Mouse (Mus musculus): ENCODE data around the gene Adra2b. TPM values are rescaled to one million over a fixed set of nuclear protein-coding genes. Genes with fewer than 3 reads are reported as not detected.

Adra2b gene
- 2.0 and 2.8 TPM in 2 replicates for polyA plus RNA-seq (2014; fragmentation: Nextera tagmentation; extraction: Ambion mirVana)

DNA sequence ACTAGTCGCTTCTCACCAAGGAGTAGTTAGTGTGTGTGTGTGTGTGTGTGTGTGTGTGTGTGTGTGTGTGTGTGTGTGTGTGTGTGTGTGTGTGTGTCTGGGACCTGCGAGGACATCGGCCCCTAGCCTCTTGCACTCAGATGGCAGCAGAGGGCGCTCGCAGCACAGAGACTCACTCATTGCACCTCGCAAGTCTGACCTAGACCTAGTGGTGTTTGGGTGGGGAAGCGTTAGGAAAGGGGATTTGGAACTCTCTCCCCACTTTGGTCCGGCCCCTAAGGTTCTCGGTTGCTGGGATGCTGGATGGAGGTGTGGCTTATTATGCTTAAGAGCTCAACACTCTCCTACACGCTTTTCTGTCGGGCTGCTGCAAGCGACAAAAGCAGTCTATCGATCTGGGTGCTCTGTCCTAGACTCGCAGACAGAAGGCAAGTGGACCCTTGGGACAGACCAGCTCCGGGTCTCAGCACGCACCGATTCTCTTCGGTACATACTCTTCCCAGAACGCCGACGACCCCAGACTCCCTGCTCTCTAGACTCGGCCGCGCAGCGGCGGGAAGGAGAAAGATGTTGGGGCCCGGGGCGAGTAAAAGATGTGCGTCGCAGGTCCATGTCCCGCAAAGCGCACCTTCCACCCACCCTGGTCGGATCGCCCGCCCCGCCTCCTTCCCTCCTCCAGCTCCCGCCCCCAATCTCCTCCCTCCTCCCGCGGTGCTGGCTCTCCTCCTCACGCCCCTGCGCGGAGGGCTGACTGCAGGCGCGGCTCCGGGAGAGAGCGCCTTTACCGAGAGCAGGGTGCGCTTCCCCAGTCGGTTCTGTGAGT, at the start of gene Adra2b:
TSS of gene Adra2b (plus strand) at position 750 of the 823 bp plus-strand sequence.
- peak within 1 kb of the TSS; percentile 26 for H3K9ac ChIP-seq (ENCODE audit: low read length)
- ATAC-seq (ENCODE audit: insufficient read depth, low FRiP score, low TSS enrichment), result peak; percentile 72
- peak within 1 kb of the TSS; percentile 57 for H3K4me2 ChIP-seq (ENCODE audit: low read depth)
- peaks cover 50% of the 10 kb centered on the region for H3K27me3 ChIP-seq (ENCODE audit: control insufficient read depth, insufficient read depth, low read length)
- no peaks in the 10 kb centered on the region for H3K36me3 ChIP-seq (ENCODE audit: control insufficient read depth, insufficient read depth, low read length)
- H3K27ac ChIP-seq (ENCODE audit: low read depth, low read length), result no peak within 1 kb of the TSS
- H3K4me3 ChIP-seq (ENCODE audit: low read depth, low read length), result peak within 1 kb of the TSS; percentile 38
- WGBS, result under 1% methylated on average over 42 of the region's 49 CpGs
- DNase-seq (ENCODE audit: low spot score), result peak; percentile 86
- peaks cover 5% of the 10 kb centered on the region; the same call in 1 of the 2 replicates for H3K4me1 ChIP-seq (ENCODE audit: control insufficient read depth, insufficient read depth, low read length)
- H3K9me3 ChIP-seq (ENCODE audit: control insufficient read depth, low read length), result no peaks in the 10 kb centered on the region

DNA sequence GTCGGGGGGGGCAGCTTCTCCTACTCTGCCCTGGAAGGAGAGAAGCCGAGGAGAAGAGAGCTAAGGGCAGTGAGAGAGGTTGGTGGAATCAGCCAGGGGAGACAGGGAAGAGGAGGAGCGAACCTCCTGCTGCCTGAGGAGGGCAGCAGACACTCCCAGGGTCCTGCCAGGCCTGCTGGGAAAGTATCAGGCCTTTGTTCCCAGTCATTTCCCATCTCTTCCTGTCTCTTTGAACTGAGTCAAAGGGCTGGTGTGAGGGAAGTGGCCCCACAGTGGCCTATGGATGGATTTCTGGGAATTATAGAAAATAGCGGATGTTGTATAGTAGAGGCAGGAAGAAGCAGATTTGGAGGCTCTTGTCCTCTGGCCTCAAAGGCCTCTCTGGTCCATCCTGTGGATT, 49.1 kb upstream of the Adra2b start:
- H3K4me3 ChIP-seq (ENCODE audit: low read depth, low read length), result no peak overlapping the region
- H3K4me2 ChIP-seq (ENCODE audit: low read depth), result no peak overlapping the region
- no peak overlapping the region for H3K27ac ChIP-seq (ENCODE audit: low read depth, low read length)
- WGBS, result 41% methylated on average over 4 of the region's 4 CpGs
- H3K9ac ChIP-seq (ENCODE audit: low read length), result no peak overlapping the region
- no peak for DNase-seq (ENCODE audit: low spot score)
- H3K4me1 ChIP-seq (ENCODE audit: control insufficient read depth, insufficient read depth, low read length), result no peaks in the 10 kb centered on the region
- H3K9me3 ChIP-seq (ENCODE audit: control insufficient read depth, low read length), result no peaks in the 10 kb centered on the region
- no peaks in the 10 kb centered on the region for H3K36me3 ChIP-seq (ENCODE audit: control insufficient read depth, insufficient read depth, low read length)
- no peaks in the 10 kb centered on the region for H3K27me3 ChIP-seq (ENCODE audit: control insufficient read depth, insufficient read depth, low read length)
- no peak for ATAC-seq (ENCODE audit: insufficient read depth, low FRiP score, low TSS enrichment)

DNA sequence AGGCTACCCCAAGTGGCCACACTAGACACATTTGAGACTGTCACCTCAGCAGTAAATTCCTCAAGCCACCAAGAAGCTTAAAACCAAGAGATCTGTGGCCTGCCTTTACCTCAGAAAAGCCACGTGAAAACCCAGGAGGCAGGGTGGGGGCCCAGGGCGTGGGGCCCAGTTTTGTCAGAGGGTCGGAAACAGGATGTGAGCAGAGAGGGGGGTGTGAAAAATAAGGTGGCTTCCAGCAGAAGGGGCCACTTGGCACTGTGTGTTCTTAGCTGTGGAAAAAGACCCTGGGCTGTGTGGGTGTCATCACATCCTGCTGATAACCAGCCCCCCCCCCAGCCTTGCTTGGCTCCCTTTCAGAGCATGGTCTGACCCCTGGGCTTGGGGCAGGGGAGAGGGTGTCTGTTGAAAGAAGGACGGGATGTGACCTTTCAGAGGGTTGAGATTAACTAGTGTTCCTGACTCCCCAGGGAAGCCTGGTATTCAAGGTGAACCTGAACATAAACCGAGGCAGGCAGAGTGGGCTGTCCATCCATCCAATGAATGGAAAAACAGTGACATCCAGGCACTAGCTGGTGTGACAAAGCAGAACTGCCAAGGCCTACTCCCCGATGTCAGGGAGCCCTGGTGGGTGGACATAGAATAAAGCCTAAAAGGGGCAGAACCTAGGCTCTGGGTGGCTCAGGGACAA, 48.4 kb upstream of the Adra2b start:
- Histone ChIP-seq H3K36me3 (ENCODE audit: control insufficient read depth, insufficient read depth, low read length) (no peaks in the 10 kb centered on the region), H3K4me2 (ENCODE audit: low read depth) (no peak overlapping the region), H3K27me3 (ENCODE audit: control insufficient read depth, insufficient read depth, low read length) (no peaks in the 10 kb centered on the region), H3K4me1 (ENCODE audit: control insufficient read depth, insufficient read depth, low read length) (no peaks in the 10 kb centered on the region), H3K9ac (ENCODE audit: low read length) (peak overlapping the region; percentile 10; the same call in 1 of the 2 replicates), H3K4me3 (ENCODE audit: low read depth, low read length) (no peak overlapping the region), H3K27ac (ENCODE audit: low read depth, low read length) (no peak overlapping the region), H3K9me3 (ENCODE audit: control insufficient read depth, low read length) (no peaks in the 10 kb centered on the region)
- DNase-seq (ENCODE audit: low spot score) (no peak), ATAC-seq (ENCODE audit: insufficient read depth, low FRiP score, low TSS enrichment) (no peak)
- WGBS, result 78% methylated on average over 6 of the region's 6 CpGs

DNA sequence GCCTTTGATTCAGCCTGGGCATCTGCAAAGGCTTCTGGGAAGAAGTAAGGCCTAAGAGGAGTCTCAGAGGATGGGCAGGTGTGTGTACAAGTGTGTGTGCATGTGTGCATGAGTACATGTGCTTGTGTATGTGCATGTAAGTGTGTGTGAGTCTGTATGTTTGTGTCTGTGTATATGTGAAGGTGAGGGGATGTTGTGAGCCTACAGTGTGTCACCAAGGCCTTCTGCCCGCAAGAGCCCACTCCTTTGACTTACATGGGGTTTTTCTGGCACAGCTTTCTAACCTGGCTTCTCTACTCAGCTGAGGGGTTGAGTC, 47.9 kb upstream of the Adra2b start:
- Histone ChIP-seq H3K4me1 (ENCODE audit: control insufficient read depth, insufficient read depth, low read length) (no peaks in the 10 kb centered on the region), H3K36me3 (ENCODE audit: control insufficient read depth, insufficient read depth, low read length) (no peaks in the 10 kb centered on the region), H3K4me2 (ENCODE audit: low read depth) (no peak overlapping the region), H3K27ac (ENCODE audit: low read depth, low read length) (no peak overlapping the region), H3K27me3 (ENCODE audit: control insufficient read depth, insufficient read depth, low read length) (no peaks in the 10 kb centered on the region), H3K9me3 (ENCODE audit: control insufficient read depth, low read length) (no peaks in the 10 kb centered on the region), H3K4me3 (ENCODE audit: low read depth, low read length) (no peak overlapping the region), H3K9ac (ENCODE audit: low read length) (no peak overlapping the region)
- DNase-seq (ENCODE audit: low spot score), result no peak
- 94% methylated on average over 1 of the region's 1 CpGs for WGBS
- no peak for ATAC-seq (ENCODE audit: insufficient read depth, low FRiP score, low TSS enrichment)

DNA sequence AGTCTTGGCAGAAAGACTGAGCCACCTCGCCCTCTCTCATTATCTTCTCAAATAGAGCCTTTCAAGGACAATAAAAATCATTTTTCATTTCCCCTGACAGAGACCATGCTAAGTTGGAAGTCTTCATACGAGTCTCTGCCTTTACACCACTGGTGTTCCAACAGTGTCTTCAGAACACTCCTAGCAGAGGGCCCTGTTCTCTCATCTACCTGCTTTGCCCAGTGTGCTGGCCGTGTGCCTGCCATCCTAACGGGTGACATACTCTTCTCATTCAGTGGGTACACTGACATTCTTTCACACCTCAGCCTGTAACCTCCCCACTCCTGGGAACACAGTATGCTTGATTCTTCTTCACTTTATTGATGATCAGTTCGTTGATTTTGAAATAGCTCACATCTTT, 46.6 kb upstream of the Adra2b start:
- WGBS, result 72% methylated on average over 5 of the region's 5 CpGs
- Histone ChIP-seq H3K9me3 (ENCODE audit: control insufficient read depth, low read length) (no peaks in the 10 kb centered on the region), H3K4me3 (ENCODE audit: low read depth, low read length) (no peak overlapping the region), H3K27me3 (ENCODE audit: control insufficient read depth, insufficient read depth, low read length) (no peaks in the 10 kb centered on the region), H3K4me2 (ENCODE audit: low read depth) (no peak overlapping the region), H3K4me1 (ENCODE audit: control insufficient read depth, insufficient read depth, low read length) (no peaks in the 10 kb centered on the region), H3K36me3 (ENCODE audit: control insufficient read depth, insufficient read depth, low read length) (no peaks in the 10 kb centered on the region), H3K9ac (ENCODE audit: low read length) (no peak overlapping the region), H3K27ac (ENCODE audit: low read depth, low read length) (no peak overlapping the region)
- DNase-seq (ENCODE audit: low spot score), result no peak
- no peak for ATAC-seq (ENCODE audit: insufficient read depth, low FRiP score, low TSS enrichment)

GRCm38 (mm10) chr2:127318136-127318535, 44.9 kb upstream of the Adra2b start:
- H3K9ac ChIP-seq (ENCODE audit: low read length), result no peak overlapping the region
- WGBS, result 84% methylated on average over 4 of the region's 4 CpGs
- no peaks in the 10 kb centered on the region for H3K27me3 ChIP-seq (ENCODE audit: control insufficient read depth, insufficient read depth, low read length)
- no peak overlapping the region for H3K4me3 ChIP-seq (ENCODE audit: low read depth, low read length)
- no peaks in the 10 kb centered on the region for H3K36me3 ChIP-seq (ENCODE audit: control insufficient read depth, insufficient read depth, low read length)
- H3K9me3 ChIP-seq (ENCODE audit: control insufficient read depth, low read length), result no peaks in the 10 kb centered on the region
- H3K27ac ChIP-seq (ENCODE audit: low read depth, low read length), result no peak overlapping the region
- no peaks in the 10 kb centered on the region for H3K4me1 ChIP-seq (ENCODE audit: control insufficient read depth, insufficient read depth, low read length)
- DNase-seq (ENCODE audit: low spot score), result no peak
- ATAC-seq (ENCODE audit: insufficient read depth, low FRiP score, low TSS enrichment), result no peak
- no peak overlapping the region for H3K4me2 ChIP-seq (ENCODE audit: low read depth)

GRCm38 (mm10) chr2:127319071-127319470, 43.9 kb upstream of the Adra2b start:
- no peaks in the 10 kb centered on the region for H3K36me3 ChIP-seq (ENCODE audit: control insufficient read depth, insufficient read depth, low read length)
- H3K9me3 ChIP-seq (ENCODE audit: control insufficient read depth, low read length), result no peaks in the 10 kb centered on the region
- H3K4me2 ChIP-seq (ENCODE audit: low read depth), result no peak overlapping the region
- no peak overlapping the region for H3K4me3 ChIP-seq (ENCODE audit: low read depth, low read length)
- no peak overlapping the region for H3K27ac ChIP-seq (ENCODE audit: low read depth, low read length)
- H3K4me1 ChIP-seq (ENCODE audit: control insufficient read depth, insufficient read depth, low read length), result no peaks in the 10 kb centered on the region
- DNase-seq (ENCODE audit: low spot score), result no peak
- no peaks in the 10 kb centered on the region for H3K27me3 ChIP-seq (ENCODE audit: control insufficient read depth, insufficient read depth, low read length)
- H3K9ac ChIP-seq (ENCODE audit: low read length), result no peak overlapping the region
- WGBS, result 83% methylated on average over 4 of the region's 4 CpGs
- ATAC-seq (ENCODE audit: insufficient read depth, low FRiP score, low TSS enrichment), result no peak

DNA sequence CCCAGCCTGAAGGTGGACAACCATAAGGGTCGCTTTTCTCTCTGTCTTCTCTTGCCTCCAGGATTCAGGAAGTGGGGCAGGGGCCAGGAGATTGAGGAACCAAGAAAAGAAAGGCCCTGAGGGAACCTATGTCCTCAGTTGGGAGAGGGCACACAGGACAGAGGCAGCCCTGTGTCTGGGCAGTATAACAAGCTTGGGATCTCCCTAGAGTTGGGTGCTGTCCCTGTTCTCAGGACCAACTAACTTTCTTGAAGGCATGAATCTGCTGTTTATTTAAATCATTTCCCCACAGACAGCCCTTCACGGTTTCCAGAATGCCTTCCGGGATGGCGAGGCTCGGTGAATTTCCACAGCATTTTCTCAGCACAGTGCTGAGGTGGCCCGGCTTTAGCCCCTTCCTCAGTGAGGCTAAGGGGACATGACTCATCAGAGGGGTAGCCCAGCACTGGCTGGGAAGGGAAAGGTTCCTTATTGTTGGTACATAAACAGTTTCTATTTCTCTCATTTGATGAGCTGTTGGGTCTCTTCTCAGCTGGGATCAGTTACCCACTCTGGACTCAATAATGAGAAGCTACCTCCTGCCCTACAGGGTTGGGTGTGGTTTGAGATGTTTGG, 40.2 kb upstream of the Adra2b start:
- Histone ChIP-seq H3K27ac (ENCODE audit: low read depth, low read length) (no peak overlapping the region), H3K9ac (ENCODE audit: low read length) (no peak overlapping the region), H3K9me3 (ENCODE audit: control insufficient read depth, low read length) (no peaks in the 10 kb centered on the region), H3K27me3 (ENCODE audit: control insufficient read depth, insufficient read depth, low read length) (no peaks in the 10 kb centered on the region), H3K4me3 (ENCODE audit: low read depth, low read length) (no peak overlapping the region), H3K36me3 (ENCODE audit: control insufficient read depth, insufficient read depth, low read length) (no peaks in the 10 kb centered on the region), H3K4me1 (ENCODE audit: control insufficient read depth, insufficient read depth, low read length) (no peaks in the 10 kb centered on the region), H3K4me2 (ENCODE audit: low read depth) (no peak overlapping the region)
- no peak for DNase-seq (ENCODE audit: low spot score)
- whole genome bisulfite sequencing, result 69% methylated on average over 6 of the region's 6 CpGs
- no peak for ATAC-seq (ENCODE audit: insufficient read depth, low FRiP score, low TSS enrichment)
